Mouse (Mus musculus) c-Kit-negative CD71-positive TER-119-positive erythroid progenitor cells, embryonic 14.5 days (primary cell): ENCODE measurements around the gene Cirbp.

Source experiments
- DNase-seq: peaks from one replicate; pipeline ENCODE4 v3.0.0-alpha.2; 2013; ENCODE audit warnings: low read depth, low spot score

Gene Cirbp

GRCm38 (mm10) chr10:80149291-80150225, 16.2 kb upstream of the Cirbp start:
- DNase-seq, result peak; percentile 80

- no peak for DNase-seq
These were observed 15.3 kb upstream of the Cirbp start for GRCm38 (mm10) chr10:80150226-80151210.

- DNase-seq, result no peak
These were observed 14.4 kb upstream of the Cirbp start for GRCm38 (mm10) chr10:80151211-80152034.

GRCm38 (mm10) chr10:80152071-80152872, 13.5 kb upstream of the Cirbp start:
- DNase-seq, result no peak

- DNase-seq, result no peak
These were observed 12.9 kb upstream of the Cirbp start for GRCm38 (mm10) chr10:80152873-80153260.

GRCm38 (mm10) chr10:80153713-80154112, 12.1 kb upstream of the Cirbp start:
- no peak for DNase-seq

- DNase-seq, result no peak
These were observed 11.4 kb upstream of the Cirbp start for GRCm38 (mm10) chr10:80154384-80154783.

- DNase-seq, result no peak
These were observed 10.5 kb upstream of the Cirbp start for GRCm38 (mm10) chr10:80155277-80155676.

GRCm38 (mm10) chr10:80156002-80156751, 9.6 kb upstream of the Cirbp start:
- DNase-seq, result no peak

- no peak for DNase-seq
These were observed 9.1 kb upstream of the Cirbp start for GRCm38 (mm10) chr10:80156752-80157053.

- no peak for DNase-seq
These were observed 8.4 kb upstream of the Cirbp start for GRCm38 (mm10) chr10:80157141-80157929.

GRCm38 (mm10) chr10:80158307-80158986, 7.3 kb upstream of the Cirbp start:
- DNase-seq, result no peak

GRCm38 (mm10) chr10:80159021-80159560, 6.7 kb upstream of the Cirbp start:
- no peak for DNase-seq

GRCm38 (mm10) chr10:80159561-80160454, 6.0 kb upstream of the Cirbp start:
- DNase-seq, result peak; percentile 94

GRCm38 (mm10) chr10:80160455-80161371, 5.1 kb upstream of the Cirbp start:
- peak; percentile 71 for DNase-seq
